In the genomic region with DNA sequence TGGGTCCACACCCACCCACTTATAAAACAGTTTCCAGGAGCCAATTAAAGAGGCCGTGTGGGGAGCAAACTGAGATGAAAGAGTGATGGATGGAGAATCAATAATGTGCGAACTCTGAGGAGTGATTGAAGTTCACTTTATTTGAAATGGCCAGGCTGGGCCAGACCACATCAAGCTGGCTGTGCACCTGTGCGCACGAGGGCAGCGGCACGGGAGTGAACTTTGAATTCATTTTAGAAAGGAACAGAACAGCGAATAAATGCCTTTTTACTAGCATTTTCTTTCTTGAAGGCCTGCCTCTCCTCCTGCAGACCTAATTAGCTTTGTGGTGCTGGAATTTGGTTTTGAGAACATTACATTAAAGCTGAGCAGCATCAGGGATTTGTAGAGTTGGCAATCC, we compare ENCODE assay signal across 10 mouse cellular contexts.
DNase-seq lines count a peak whose midpoint lies in the region; ATAC-seq lines count a peak whose summit lies in the region.
"Had no signal": no experiment of that assay in that cellular context is flagged by ENCODE, and none has a peak within 500 bp of the region (broad histone marks: within the 10 kb centered on the region; RNA-seq: fewer than 3 reads in every experiment).

No protein-coding gene starts in this region.

- H3K9me3 ChIP-seq in heart, embryonic 12.5 days (replicated peaks), result no peaks in the 10 kb centered on the region
- no peaks in the 10 kb centered on the region for H3K9me3 ChIP-seq in embryonic facial prominence, embryonic 12.5 days
- no peaks in the 10 kb centered on the region for H3K9me3 ChIP-seq in intestine, embryonic 16.5 days (ENCODE audit: control insufficient read depth, low read length)
- H3K9me3 ChIP-seq in limb, embryonic 15.5 days, result no peaks in the 10 kb centered on the region
- H3K9me3 ChIP-seq: megakaryocyte, embryonic 14.5 days had no signal

- no peaks in the 10 kb centered on the region for H3K27me3 ChIP-seq in heart, embryonic 12.5 days (replicated peaks)
- H3K27me3 ChIP-seq in embryonic facial prominence, embryonic 12.5 days, result no peaks in the 10 kb centered on the region
- H3K27me3 ChIP-seq in intestine, embryonic 16.5 days (replicated peaks; ENCODE audit: control insufficient read depth, insufficient read depth, low read length), result no peaks in the 10 kb centered on the region
- no peaks in the 10 kb centered on the region for H3K27me3 ChIP-seq in limb, embryonic 15.5 days

- DNase-seq in heart, postnatal 36 days, result no peak
- DNase-seq in right cerebral cortex, adult 18-20 months, result no peak
- DNase-seq in urinary bladder, postnatal 10 days (ENCODE audit: low spot score), result no peak
- DNase-seq in urinary bladder, postnatal 4 days (ENCODE audit: low spot score in 2 of 2), result no peak
- DNase-seq: cerebellum, adult 9-10 months had no signal

- intact Hi-C loops in heart, postnatal 36 days (cut with DNase I), result loop anchor here (5.0 kb wide), 1 partner anchor 61 kb away; no protein-coding TSS in a partner anchor

- peaks cover 84% of the 10 kb centered on the region for H3K4me1 ChIP-seq in heart, embryonic 12.5 days (replicated peaks)
- H3K4me1 ChIP-seq in embryonic facial prominence, embryonic 12.5 days, result peaks cover 60% of the 10 kb centered on the region
- H3K4me1 ChIP-seq in intestine, embryonic 16.5 days (ENCODE audit: control insufficient read depth, insufficient read depth, low read length), result peaks cover 29% of the 10 kb centered on the region
- H3K4me1 ChIP-seq in limb, embryonic 15.5 days, result peaks cover 44% of the 10 kb centered on the region
- H3K4me1 ChIP-seq: megakaryocyte, embryonic 14.5 days had no signal

- H3K27ac ChIP-seq in heart, embryonic 12.5 days (ENCODE audit: poor library complexity, severe bottlenecking), result peak overlapping the region; percentile 95
- H3K27ac ChIP-seq in embryonic facial prominence, embryonic 12.5 days, result peak overlapping the region; percentile 85
- peak overlapping the region; percentile 49 for H3K27ac ChIP-seq in intestine, embryonic 16.5 days (ENCODE audit: low read length)
- H3K27ac ChIP-seq in limb, embryonic 15.5 days, result peak overlapping the region; percentile 80

- peak overlapping the region; percentile 21; the same call in 1 of the 2 replicates for H3K4me3 ChIP-seq in heart, embryonic 12.5 days
- H3K4me3 ChIP-seq in embryonic facial prominence, embryonic 12.5 days, result no peak overlapping the region
- H3K4me3 ChIP-seq in intestine, embryonic 16.5 days (ENCODE audit: low read length), result no peak overlapping the region
- H3K4me3 ChIP-seq in limb, embryonic 15.5 days, result no peak overlapping the region
- H3K4me3 ChIP-seq: megakaryocyte, embryonic 14.5 days had no signal

- peak overlapping the region; percentile 28 for H3K9ac ChIP-seq in heart, embryonic 12.5 days
- H3K9ac ChIP-seq in embryonic facial prominence, embryonic 12.5 days, result no peak overlapping the region
- H3K9ac ChIP-seq in intestine, embryonic 16.5 days (ENCODE audit: low read depth, low read length), result peak overlapping the region; percentile 57; the same call in 1 of the 2 replicates
- no peak overlapping the region for H3K9ac ChIP-seq in limb, embryonic 15.5 days

- no peaks in the 10 kb centered on the region for H3K36me3 ChIP-seq in heart, embryonic 12.5 days
- no peaks in the 10 kb centered on the region for H3K36me3 ChIP-seq in embryonic facial prominence, embryonic 12.5 days
- no peaks in the 10 kb centered on the region for H3K36me3 ChIP-seq in intestine, embryonic 16.5 days (ENCODE audit: control insufficient read depth, insufficient read depth, low read length)
- H3K36me3 ChIP-seq in limb, embryonic 15.5 days, result no peaks in the 10 kb centered on the region

- H3K4me2 ChIP-seq in heart, embryonic 12.5 days, result peak overlapping the region; percentile 61
- no peak overlapping the region for H3K4me2 ChIP-seq in embryonic facial prominence, embryonic 12.5 days (replicated peaks)
- peak overlapping the region; percentile 49; the same call in 1 of the 2 replicates for H3K4me2 ChIP-seq in intestine, embryonic 16.5 days (ENCODE audit: low read depth, low read length)
- peak overlapping the region; percentile 26; the same call in 1 of the 2 replicates for H3K4me2 ChIP-seq in limb, embryonic 15.5 days

- 26% methylated on average over 7 of the region's 7 CpGs for WGBS in heart, embryonic 12.5 days
- 24% methylated on average over 7 of the region's 7 CpGs for WGBS in embryonic facial prominence, embryonic 12.5 days
- WGBS in intestine, embryonic 16.5 days, result 40% methylated on average over 7 of the region's 7 CpGs
- WGBS in limb, embryonic 15.5 days, result 30% methylated on average over 7 of the region's 7 CpGs

- no peak for ATAC-seq in heart, embryonic 12.5 days (ENCODE audit: insufficient number of reproducible peaks, low FRiP score)
- ATAC-seq in embryonic facial prominence, embryonic 12.5 days (ENCODE audit: insufficient number of reproducible peaks, insufficient read depth, low FRiP score, low TSS enrichment), result no peak
- ATAC-seq in intestine, embryonic 16.5 days, result peak; percentile 39; the same call in 1 of the 2 replicates
- ATAC-seq in limb, embryonic 15.5 days (ENCODE audit: insufficient number of reproducible peaks, low FRiP score, low TSS enrichment, low read depth), result no peak

Comparison
In these comparisons a context has a peak if more than half of its experiments do, and no peak if none do; other contexts are left out.
1. H3K9ac ChIP-seq: peak in heart, embryonic 12.5 days (single experiment) and intestine, embryonic 16.5 days (single experiment); none in embryonic facial prominence, embryonic 12.5 days (single experiment) and limb, embryonic 15.5 days (single experiment).
2. Peak in every context shown above with its lines, with median percentiles within 50 percentile points of each other: H3K27ac ChIP-seq.